Mouse (Mus musculus): ENCODE data around the gene Tll2.
A peak's percentile ranks its signal among the peaks of the same experiment; 100 is the strongest.

Gene Tll2

DNA sequence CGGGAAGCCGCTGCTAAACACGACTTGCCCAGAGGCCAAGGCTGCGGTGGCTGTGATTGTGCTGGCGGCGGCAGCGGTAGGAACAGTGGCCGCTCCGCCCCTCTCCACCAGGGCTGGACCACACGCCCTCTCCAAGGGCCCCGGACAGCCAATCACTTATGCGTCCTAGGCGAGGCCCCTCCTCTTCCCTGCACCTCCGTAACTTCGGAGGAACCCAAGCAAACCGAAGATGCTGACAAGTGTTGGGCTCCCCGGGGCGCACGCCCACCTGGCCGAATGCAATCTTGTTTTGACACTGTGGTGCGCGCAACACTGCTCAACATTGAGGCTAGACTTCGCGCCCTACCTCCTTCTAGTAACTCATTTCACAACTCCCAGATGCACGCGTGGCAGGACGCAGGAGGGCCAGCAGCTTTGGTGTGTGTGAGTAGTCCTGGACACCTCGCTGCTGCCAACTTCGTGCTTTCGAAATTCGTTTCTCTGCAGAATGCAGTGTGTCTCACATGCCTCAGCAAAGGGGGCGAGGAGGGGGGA is at the start of gene Tll2:
Gene Tll2 (minus strand): TSS at position 25 of the 534 bp plus-strand sequence.
- DNase-seq: peak; percentile 58

DNA sequence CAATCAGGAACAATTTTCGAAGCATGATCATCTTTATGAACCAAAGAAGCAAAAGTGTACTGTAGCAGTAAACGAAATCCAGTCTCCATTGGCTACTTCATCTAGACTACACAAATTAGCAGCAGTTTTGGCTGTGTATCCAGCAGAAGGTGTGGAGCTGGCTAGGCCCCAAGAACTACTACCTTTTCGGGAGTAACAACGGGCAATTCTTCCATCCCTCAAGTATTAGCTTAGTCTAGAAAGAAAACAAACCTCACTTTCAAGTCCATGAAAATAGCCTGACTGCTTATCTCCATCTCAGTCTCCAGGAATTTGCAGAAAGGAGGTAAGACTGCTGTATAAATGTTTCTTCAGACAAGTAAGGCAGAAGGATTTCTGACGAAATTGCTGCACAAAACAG is 47.9 kb upstream of the Tll2 start:
- DNase-seq: peak; percentile 43

GRCm38 (mm10) chr19:41248968-41249367 is 42.3 kb upstream of the Tll2 start:
- peak; percentile 27 for DNase-seq

DNA sequence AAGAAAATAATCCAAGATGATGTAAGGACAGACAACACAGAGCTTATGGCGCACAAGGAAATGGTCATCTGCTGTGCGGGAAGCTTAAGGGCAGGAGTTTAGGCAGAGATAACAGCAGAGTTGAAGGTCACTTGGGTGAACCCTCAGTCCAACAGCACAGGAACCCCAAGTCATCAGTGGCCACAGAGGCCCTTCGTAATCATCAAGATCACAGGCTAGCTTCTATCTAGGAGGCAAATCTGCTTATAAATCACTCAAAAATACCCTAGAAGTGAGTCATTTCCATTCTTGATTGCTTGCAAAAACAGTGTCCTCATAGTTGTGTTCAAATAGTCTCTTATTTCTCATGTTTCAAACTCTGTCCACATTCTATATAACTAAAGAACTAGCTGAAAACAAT is 41.6 kb upstream of the Tll2 start:
- no peak for DNase-seq

GRCm38 (mm10) chr19:41246271-41246670 is 39.6 kb upstream of the Tll2 start:
- no peak for DNase-seq

DNA sequence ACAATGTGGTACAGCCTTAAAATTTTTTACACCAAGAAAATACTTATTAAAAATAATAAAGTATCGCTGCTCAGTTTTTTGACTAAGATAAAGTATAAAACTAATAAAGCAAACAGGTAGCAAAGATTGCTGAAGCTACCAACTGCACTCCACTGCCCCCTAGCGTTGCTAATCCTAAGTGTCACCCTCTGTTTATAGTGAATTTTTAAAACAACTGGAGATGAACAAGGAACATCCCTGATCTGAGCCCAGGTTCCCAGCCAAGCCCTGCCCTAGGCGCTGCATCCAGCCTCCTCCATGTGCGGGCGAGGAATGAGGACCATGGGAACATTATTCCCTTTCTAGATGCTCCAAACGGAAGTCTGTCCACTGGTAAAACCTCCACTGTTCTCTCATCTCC is 37.9 kb upstream of the Tll2 start:
- peak; percentile 74 for DNase-seq

DNA sequence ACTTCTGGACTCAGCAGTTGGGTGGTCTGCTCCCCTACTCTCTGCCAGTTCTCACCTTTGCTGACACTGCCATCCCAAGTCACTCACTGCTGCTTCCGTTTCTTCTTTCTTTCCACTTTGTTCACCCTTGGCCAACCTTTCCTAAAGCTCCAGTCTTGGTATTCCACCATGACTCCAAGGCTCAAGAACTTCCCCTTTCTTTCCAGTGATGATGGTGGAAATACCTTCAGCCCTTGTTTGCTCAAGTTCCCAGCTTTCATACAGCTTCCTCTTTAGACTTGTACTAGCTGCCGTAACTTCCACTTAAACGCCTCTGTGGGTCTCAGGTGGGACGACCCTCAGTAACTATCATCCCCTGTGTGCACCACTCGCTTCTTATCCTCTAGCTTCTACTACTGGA is 35.4 kb upstream of the Tll2 start:
- DNase-seq: no peak

GRCm38 (mm10) chr19:41233698-41234097 is 27.1 kb upstream of the Tll2 start:
- DNase-seq: no peak

- no peak for DNase-seq
Observed at GRCm38 (mm10) chr19:41208326-41208725, 1.7 kb upstream of the Tll2 start.

DNA sequence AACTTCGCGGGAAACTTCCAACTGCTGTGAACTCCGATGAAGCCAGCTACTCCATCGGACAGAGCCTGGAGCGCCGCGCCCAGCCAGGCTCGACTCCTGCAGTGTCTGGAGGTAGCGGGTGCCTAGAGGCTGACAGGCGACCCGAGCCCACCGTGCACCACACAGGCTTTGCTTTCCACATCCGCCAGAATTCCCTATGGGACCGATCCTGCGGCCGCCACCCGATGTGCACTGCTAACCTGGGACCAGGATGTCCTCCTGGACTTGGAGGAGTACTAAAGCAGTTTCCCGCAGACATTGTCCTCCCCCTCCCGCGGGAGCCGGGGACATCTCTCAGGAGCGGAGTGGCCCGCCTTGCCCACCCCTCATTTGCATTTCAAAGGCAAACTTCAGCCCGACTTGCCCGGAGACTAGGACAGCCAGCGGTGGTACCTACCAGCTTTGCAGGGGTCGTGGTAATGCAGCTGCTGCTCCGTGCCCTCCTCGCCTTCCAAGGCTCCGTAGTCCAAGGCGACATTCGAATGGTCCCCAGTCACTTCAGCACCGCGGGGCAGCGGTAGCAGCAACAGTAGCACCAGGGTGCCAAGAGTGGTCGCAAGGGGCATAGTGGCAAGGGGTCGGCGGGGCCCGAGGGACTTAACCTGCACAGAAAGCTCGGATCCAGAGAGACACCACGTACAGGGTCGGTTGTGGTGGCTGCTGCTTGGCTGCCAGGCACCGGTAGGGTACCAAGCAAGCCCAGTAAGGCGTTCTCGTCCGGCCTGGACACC is 409 bp downstream of the Tll2 start:
- DNase-seq: no peak

DNA sequence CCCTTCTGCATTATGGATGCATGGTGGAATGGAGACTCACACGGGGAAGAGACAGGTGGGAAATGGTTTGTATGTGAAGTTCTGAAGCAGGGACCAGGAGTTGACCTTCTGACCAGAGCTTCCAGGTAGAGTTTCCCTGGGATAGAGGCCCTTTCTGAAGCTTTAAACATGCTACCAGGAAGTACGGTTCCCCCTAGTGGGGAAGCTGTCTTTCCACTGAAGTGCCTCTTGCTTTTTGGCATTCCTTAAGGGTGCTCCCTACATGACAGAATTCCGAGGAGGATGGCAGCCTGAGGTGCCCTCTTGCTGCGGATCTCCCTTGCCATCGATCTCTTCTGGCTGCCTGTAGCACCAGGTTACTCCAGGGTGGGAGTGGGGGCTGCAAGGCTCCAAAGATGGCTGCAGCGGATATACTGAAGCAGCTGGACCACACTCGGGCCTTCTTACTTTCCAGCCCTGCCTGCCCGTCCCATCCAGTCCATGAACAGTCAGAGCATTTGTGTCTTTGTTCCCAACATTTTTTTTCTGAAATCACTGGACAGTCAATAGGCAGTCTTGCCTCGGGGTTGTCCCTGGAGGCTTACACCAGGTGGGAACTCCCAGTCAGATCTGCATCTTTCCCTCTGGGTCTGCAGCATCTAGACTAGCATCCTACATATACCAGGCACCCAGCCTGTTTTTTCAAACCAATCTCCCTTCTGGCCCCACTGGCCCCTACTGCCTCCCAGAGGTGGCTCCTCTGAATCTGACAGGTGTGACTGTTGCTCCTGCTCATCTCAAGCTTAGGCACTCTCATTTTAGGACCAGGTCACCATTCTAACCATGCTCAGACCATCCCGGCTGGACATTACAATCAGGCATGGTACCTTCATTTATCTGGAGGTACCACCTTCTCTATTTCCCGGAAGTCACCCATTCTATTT is 2.2 kb downstream of the Tll2 start:
- peak; percentile 11 for DNase-seq

DNA sequence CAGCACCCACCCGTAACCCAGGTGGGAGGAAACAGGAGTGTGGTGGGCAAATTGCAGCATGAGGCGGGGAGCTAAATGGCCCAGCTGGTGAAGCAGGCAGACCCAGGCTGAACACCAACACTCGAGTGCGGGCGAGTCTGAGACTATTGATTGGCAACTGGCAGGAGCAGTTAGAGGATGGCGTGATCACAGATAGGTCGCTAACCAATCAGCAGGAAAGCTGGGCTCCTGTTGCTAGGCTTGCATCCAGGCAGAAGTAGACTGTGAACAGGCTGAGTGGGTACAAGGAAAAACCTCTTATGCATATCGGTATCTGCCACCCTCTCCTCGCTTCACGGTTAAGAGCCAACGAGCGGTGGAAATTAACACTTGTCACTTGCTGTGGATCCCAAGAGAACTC is 9.0 kb downstream of the Tll2 start:
- DNase-seq: no peak

DNA sequence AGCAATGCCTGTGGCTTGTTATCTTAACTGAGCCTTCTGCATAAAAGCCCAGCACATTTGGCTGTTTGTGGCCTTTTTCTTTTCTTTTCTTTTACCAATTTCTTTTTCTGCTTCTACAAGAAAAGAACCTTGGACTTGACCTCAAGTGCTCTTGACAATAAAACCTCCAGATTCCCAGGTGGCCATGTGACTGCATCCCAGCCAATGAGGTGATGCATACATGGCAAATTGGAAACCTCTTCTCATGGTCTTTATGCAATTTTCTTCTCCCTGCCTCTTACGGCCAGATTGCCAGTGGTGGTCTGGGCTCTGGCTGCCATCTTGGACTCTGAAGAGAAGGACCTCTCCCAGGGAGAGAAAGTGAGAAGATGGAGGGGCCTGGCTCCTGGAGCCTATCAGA is 13.3 kb downstream of the Tll2 start:
- DNase-seq: no peak

DNA sequence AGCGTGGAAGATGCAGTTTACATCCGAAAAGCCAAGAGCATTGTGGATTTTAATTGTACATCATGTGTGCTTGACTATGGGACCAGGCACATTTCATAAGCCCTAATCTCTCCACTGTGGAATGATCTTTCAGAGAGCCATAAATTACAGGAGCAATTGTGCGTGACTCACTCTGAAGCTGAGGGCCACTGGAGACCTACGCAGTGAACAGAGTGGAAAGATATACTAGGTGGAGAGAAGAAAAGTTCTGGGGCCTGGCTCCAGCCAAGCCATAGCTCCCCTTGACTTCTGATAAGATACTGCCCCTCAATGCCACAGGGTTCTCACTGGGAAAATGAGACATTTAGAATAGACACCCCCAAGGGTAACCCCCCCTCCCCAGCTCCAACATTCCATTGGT is 13.7 kb downstream of the Tll2 start:
- DNase-seq: no peak

DNA sequence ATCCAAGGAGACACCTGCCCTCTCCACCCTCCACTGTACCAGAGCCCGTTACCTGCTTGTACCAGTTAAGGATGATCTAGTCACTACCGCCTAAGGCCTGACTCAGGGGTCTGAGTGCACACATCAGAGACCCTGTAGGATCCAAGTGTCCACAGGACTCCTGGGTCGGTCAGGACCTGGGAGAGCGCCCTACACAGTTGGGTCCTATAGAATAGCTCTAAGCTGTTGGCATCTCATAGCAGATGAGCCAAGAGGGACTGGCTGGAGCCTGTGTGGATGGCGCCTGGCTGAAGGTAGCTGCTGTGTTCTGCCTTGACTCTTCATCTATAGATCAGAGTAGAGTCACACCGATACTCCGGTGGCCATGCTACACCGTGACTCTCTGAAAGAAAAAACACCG is 14.9 kb downstream of the Tll2 start:
- no peak for DNase-seq

DNA sequence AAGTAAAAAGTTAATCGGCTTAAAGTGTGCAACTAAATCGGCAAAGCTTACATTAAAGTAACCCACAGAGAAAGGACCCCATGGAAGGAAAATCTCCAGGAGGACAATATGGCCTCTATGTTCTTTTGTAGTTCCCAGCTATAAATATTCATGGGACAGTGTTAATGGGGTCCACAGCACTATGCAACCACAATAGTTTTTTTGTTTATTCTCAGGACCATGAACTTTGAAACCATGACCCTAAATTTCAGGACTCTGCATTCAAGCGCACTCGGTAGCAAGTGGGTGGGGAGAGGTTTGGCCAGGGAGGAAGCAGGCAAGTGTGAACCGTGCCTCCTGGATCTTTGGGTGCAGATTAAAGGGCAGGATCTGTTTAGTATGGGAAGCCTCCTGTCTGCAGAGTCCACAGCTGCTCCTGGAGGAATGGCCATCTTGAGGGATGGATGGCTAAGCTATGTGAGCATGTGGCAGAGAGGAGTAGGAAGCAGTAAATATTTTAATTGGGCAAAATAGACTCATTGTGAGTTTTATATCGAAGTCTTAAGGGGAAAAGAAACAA is 15.7 kb downstream of the Tll2 start:
- DNase-seq: no peak

DNA sequence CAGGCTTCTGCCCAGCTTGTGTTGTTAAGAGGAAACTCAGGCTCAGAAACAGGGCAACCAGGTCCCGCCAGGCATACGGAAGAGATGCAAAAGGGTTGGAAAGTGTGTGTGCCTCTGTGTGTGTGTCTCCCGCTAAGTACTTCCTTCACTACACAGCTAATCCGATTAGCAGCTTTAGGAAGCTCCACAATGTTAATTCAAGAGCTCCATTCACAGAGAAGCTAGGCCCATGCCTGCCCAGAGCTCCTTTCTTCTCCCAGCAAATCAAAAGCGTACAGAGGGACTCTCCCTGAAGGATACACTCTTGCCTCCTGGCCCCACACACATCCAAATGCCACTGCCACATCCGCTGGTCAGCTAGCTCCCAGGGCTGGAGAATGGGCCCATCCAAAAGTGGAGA is 29.3 kb downstream of the Tll2 start:
- no peak for DNase-seq

GRCm38 (mm10) chr19:41176881-41177280 is 29.8 kb downstream of the Tll2 start:
- DNase-seq: no peak

DNA sequence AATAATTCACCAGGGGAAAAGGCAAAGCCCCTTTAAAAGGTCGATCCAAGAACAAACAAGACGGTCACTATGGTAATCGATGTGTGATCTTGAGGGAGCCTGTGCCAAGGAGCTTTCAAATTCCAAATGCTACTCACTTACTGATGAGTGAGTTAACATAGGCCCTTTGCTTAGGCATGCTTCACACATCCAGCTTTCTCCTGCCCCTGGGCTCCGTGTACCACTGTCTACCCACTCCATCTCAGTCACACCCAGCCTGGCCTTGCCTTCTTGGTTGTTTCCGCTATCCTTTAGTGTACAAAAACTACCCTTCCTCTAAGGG is 40.8 kb downstream of the Tll2 start:
- no peak for DNase-seq

- DNase-seq: no peak
Observed at GRCm38 (mm10) chr19:41165144-41165913, 41.3 kb downstream of the Tll2 start.

- DNase-seq: no peak
Observed at GRCm38 (mm10) chr19:41164447-41165095, 42.1 kb downstream of the Tll2 start.

GRCm38 (mm10) chr19:41160388-41160787 is 46.2 kb downstream of the Tll2 start:
- no peak for DNase-seq
